Mouse (Mus musculus) spleen, adult 12 weeks (tissue): ENCODE measurements at regions not wholly inside any gene's neighbourhood (a gene's known extent, or its start where the extent isn't known, plus 50 kb on each side); places are given as distances from the start of the nearest gene placed in this dataset.

Experiments
- DNase-seq: peaks from one replicate; pipeline ENCODE4 v3.0.0; 2022; ENCODE audit warnings: low spot score

DNA sequence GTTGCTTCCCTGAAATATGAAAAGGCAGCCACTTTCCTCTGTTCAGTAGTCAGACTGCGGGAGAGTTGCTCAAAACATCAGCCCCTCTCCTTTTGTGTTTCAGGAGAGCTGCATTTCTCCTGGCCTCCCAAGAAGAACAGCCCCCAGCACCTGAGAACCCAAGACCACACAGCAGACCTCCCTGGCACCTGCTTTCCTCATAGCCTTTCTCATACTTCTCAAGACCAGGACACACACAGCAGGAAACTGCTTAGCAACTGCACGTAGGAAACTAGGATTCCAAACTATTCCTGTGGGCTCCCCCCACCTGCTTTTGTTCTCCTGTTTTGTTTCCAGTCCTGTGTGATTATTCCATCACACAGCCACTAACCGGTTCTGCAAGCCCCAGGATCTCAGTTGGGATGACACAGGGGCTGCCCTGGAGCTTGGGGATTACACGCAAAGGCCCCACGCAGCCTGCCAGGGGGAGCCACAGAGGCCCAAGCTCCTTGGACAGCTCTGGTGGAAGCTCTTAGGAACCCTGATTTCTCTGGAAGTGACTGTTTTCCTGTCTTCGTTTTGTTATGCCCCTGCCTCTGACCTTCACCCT, 519.6 kb upstream of the Klf4 start:
- DNase-seq = no peak

DNA sequence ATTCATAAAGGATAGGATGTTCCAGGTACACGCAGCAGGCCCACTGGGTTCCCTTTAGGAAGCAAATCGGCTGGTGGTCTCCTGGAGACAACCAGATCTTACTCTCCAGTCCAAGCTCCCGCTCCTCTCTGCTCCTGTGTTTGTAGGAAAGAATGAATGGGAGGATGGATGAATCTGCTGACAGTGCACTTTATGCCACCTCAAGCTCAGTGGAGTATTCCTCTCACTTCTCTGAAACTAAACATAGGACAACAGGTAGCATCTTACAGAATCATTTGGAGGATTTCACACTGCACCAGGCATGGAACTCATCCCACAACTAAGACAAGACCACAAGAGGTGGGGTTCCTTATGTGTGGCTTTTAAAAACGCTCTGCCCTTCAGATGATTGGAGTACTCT, 507.1 kb upstream of the Klf4 start:
- no peak for DNase-seq

DNA sequence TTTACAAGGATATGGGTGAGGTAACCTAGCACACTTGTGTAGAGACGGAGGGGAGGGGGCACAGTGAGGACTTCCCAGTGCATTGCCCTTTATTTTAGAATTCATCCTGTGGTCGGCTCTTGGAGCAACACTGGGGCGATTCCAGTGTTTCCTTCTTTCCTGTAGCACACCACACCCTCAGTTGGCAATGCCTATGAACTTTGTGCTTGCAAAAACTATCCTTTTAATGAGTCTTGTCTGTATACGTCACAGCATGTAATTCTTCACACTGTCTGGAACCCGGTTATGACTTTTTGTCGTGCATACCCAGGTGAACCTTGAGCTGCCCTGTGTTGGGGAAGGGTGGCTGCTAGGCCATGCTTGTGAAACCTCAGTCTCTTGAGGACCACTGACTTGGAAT, 504.1 kb upstream of the Klf4 start:
- no peak for DNase-seq

GRCm38 (mm10) chr4:56035543-56035942, 503.3 kb upstream of the Klf4 start:
- no peak for DNase-seq

DNA sequence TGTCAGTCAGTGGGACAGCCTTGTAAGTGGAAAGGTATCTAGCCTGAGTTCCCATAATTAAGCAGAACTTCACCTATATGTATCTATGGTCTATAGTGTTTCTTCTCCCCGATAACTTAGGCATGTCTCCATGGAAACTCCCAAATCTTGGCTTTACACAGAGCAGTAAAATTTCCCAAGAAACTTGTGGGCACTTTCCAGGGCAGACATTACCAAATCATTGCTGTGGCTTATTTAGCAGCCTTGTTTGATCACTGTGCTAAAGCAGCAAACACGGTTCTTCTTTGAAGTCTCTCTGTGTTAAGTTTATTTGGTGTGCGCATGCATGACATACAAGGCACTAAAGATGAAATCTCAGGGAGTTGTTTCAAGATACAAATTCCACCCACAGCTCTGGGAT, 496.2 kb upstream of the Klf4 start:
- no peak for DNase-seq

DNA sequence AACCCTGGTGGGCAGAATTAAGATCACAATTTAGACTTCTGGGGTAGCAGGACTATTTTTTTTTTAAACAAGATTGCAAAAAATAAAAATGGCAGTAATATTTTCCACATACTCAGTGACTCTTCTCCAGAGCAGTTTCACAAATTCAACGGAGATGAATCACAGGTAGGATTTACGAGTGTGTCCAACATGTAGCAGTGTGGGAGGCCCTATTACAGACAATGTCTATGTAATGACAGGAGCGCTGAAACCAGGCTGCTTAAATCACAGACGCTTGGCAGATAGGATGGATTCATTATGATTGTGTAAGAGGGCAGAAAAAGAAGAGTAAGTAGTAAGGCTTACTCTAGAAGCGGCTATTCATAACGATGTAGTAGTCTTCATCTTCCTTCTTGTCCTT, 495.0 kb upstream of the Klf4 start:
- no peak for DNase-seq

DNA sequence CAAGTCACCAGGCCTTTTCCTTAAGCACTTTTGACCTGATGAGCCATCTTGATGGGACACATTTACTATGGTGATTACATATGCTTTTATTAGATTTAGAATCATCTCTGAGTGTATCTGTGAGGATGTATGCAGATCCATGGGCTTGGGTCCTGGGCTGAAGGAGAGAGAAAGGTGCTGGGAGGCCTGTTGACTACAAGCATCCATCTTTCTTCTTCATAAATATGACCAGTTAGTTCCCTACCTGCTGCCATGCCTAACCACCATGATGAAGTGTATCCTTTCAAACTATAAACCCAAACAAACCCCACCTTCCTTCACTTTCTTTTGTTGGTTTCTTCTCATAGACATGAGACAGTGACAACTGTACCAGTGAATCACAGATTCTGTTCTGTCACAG, 492.2 kb upstream of the Klf4 start:
- DNase-seq = no peak

DNA sequence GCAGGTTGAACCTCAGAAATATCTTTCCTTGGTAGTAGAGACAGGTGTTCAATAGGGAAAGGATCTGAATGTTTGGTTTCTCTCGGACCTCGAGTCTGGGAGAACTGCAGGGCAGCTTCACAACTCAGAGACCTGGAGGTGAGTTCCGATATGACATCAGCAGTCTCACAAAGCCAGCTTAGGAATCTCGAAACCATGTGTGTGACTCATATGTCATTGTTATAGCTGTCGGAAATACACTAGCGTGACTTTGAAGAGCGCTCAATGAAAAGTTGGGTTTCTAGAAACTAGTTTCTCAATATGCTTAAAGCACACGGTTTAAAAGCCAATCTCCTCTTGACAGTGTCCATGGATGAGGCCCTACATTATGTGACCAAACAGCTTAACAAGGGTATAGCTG, 485.9 kb upstream of the Klf4 start:
- DNase-seq = no peak

GRCm38 (mm10) chr4:56015481-56015880, 483.2 kb upstream of the Klf4 start:
- no peak for DNase-seq

DNA sequence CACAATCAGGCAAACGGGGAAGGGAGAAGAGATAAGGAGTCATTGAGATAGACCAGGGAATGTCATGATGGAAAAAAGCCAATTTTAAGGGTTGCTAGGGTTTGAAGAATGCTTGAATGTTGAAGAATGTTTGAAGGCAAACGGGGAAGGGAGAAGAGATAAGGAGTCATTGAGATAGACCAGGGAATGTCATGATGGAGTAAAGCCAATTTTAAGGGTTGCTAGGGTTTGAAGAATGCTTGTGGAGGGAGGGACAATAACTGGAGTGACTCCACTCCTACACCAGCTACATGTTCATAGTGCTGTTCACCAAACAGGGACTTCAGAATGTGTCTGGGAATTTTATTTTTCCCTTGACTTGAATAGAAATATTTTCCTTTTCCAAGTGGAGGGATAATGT, 476.0 kb upstream of the Klf4 start:
- no peak for DNase-seq

DNA sequence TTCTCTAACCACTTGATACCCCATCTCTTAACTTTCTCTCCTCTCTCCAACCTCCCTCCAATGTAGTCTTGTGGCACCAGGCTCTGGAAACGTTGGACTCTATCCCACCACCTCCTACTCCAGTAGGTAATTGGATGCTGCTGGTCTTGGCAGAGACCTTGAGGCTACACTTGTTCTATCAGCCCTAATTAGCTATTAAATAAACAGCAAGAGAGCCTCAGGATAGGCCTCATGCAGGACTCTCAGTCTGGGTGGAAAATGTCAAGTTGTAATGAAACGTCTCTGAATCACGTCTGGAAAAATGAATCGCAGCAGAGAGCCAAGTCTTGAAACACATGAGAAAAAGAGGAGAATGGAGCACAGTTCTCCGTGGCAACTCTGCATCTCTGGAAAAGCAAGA, 472.0 kb upstream of the Klf4 start:
- DNase-seq = no peak

- no peak for DNase-seq
Measured at GRCm38 (mm10) chr4:56001312-56001731, 469.1 kb upstream of the Klf4 start.

- DNase-seq = no peak
Measured at GRCm38 (mm10) chr4:55984026-55984425, 451.8 kb upstream of the Klf4 start.

GRCm38 (mm10) chr4:55978539-55978938, 446.3 kb upstream of the Klf4 start:
- no peak for DNase-seq

GRCm38 (mm10) chr4:55976265-55976664, 444.0 kb upstream of the Klf4 start:
- DNase-seq = no peak

DNA sequence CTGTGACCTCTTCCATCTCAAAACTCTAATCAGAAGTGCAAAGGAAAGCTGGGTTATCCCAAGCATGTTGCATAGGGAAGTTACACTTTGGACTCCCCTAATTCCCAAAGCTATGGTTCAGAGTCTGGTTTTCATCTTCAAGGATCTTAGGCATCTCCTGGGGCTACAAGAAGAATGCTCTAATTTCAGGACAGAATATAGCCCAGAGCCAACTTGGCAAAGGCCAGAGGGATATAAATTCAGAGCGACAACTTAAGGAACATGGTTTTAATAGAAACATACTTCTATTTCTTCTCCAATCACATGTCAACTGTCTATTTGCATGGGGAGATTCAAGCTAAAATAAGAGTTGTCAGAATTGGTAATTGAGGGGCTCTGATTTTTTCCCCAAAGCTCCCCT, 441.4 kb upstream of the Klf4 start:
- no peak for DNase-seq

DNA sequence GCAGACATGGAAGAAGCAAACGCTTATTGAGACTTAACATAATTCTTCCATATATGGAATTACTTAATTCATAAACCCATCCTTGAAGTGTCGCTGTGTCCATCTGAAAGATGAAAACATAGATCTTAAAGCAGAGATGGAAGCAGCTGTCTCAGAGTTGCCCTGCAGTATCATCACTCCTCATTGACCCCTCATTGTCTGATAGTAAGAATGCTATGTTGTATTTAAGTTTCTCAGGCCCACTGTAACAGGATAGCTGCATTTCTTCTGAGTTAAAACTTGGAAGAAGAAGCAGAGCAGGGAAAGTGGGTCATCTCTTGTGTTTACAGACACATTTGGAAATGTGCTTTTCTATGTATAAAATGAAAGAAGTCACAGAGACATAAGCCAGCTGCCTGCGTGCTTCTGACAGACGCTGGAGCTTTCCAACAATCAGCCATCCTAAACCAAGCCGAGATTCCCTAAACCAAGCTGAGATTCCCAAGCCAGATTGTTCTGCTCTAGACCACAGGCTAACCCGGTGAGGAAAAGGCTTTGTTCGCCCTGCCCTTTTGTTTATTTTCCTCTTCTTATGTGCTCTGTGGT, 440.1 kb upstream of the Klf4 start:
- no peak for DNase-seq

- DNase-seq = no peak
Measured at GRCm38 (mm10) chr4:55960063-55960462, 427.8 kb upstream of the Klf4 start.

DNA sequence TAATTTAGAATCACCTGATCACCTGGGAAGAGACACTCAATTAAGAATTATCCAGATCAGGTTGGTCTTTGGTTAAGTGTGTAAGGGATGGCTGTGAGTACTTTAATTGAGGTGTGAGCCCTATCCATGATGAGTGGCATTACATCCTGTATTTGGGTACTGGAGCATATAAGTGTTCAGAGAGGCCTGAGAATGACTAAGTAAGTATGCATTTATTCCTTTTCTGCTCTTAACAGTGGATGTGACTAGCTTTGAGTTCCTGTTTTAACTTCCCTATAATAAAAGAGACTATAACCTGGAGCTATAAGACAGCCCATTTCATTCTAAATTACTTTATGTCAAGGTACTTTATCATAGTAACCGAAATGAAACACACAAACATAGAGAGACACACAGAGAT, 421.4 kb upstream of the Klf4 start:
- DNase-seq = no peak

DNA sequence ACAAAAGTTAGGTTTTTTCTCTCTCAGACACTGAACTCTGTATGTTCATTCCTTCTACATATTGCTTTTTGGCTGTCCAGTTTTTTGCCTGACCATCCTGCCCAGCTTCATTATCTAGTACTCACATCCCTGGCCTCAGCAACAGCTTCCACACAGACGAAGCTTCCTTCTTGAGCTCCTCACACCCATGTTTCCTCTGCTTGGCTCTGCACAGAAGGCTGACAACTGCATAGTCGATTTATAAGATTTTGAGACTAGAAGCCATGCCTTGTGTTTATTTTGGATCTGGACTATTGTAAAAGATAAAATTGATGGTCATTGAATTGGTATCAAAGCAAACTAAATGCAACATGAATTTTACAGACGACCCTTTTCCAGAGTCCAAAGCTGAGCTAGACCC, 420.0 kb upstream of the Klf4 start:
- DNase-seq = no peak

DNA sequence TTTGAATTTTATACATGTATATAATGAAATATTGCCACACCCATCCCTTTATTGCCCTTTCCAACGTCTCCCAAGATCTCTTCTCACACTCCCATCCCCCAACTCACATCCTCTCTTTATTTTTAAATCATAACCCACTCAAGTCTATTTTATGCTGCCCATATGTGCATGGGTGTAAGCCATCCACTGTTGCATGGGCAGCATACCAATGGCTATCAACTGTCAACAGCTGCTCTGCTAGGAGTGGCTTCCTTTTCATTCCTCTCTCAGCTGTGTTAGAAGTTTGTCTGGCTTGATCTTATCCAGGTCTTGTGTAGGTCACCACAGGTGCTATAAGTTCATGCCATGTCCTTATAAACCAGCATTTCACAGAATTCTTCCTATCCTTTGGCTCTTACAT, 409.2 kb upstream of the Klf4 start:
- DNase-seq = no peak

DNA sequence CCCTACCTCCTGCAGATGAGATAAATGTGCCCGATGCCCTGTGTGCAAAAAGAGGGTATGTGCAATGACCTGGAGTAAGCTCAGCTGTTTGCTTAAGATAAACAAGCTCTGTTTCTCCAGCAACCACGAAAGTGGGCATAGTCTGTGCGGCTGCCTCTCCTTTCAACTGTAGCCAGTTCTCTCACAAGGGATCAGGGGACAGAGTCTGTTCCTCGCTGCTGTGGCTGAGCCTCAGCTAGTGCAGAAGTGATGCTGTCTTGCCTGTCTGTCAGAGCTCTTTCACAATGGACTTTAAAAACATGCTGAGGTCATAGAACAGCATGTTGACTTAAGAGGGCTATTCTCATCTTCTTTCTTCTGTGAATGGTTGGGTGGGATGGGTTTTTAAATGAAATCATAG, 406.1 kb upstream of the Klf4 start:
- no peak for DNase-seq

DNA sequence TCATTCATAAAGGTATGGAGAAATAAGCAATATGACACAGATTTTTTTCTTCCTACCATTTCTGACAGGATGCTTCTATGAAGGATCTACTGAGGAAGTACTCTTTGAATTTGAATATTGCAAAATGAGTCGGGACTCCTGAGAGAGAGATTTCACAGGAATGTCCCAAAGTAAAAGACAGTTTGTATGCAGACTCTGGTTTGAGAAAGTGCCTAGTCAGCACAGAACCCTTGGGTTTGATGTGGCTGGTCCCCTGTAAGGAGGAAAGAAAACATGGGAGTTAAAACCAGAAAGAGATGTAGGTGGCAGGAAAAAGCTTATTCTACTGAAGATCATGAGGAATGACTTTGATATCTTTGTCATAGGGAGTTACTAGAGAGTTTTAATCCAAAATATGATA, 405.6 kb upstream of the Klf4 start:
- DNase-seq = no peak

GRCm38 (mm10) chr4:55929141-55929782, 397.0 kb upstream of the Klf4 start:
- DNase-seq = no peak
